Mouse (Mus musculus): ENCODE measurements at regions not wholly inside any gene's neighbourhood (a gene's known extent, or its start where the extent isn't known, plus 50 kb on each side); places are given as distances from the start of the nearest gene placed in this dataset.

DNA sequence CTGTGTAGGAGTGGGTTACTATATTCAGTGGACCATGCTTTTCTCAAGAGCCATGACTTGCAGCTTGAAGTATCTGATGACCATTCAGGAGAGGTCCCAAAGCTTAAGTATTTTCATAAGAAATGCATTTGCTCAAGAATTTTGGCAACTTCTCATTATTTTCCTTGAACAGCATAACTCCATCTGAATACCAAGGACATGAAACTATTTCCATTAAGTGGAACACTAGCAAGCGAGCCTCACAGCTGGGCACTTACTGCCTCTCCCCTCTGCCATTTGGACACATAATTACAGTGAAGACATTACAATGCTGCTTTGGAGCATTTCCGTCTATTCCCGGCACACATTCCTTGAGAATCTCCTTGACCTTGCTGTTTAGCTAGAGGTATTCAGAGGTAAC, 160.6 kb downstream of the Snx13 start:
- no peak for TF ChIP-seq CTCF (conservative IDR thresholded peaks at IDR 0.05; ENCODE audit: insufficient read depth, insufficient read length, low read depth, low read length)
- TF ChIP-seq POLR2A (IDR thresholded peaks at IDR 0.05; ENCODE audit: low read depth, low read length): no peak
- H3K4me1 ChIP-seq (ENCODE audit: control insufficient read depth, insufficient read depth, low read length): no peaks in the 10 kb centered on the region
- no peak for DNase-seq
- no peaks in the 10 kb centered on the region for H3K36me3 ChIP-seq (ENCODE audit: control insufficient read depth, insufficient read depth, low read length)
- no peaks in the 10 kb centered on the region for H3K27me3 ChIP-seq (replicated peaks; ENCODE audit: control insufficient read depth, insufficient read depth, low read length)
- H3K4me3 ChIP-seq (ENCODE audit: insufficient read depth, low read depth, low read length): no peak overlapping the region
- no peak overlapping the region for H3K27ac ChIP-seq (ENCODE audit: insufficient read depth, low read depth, low read length)
- WGBS: 74% methylated on average over 3 of the region's 3 CpGs

GRCm38 (mm10) chr12:35203398-35203797, 156.4 kb downstream of the Snx13 start:
- Histone ChIP-seq H3K27me3 (replicated peaks; ENCODE audit: control insufficient read depth, insufficient read depth, low read length) (no peaks in the 10 kb centered on the region), H3K4me1 (ENCODE audit: control insufficient read depth, insufficient read depth, low read length) (no peaks in the 10 kb centered on the region), H3K4me3 (ENCODE audit: insufficient read depth, low read depth, low read length) (no peak overlapping the region), H3K36me3 (ENCODE audit: control insufficient read depth, insufficient read depth, low read length) (no peaks in the 10 kb centered on the region), H3K27ac (ENCODE audit: insufficient read depth, low read depth, low read length) (no peak overlapping the region)
- 63% methylated on average over 1 of the region's 1 CpGs for WGBS
- no peak for DNase-seq
- TF ChIP-seq CTCF (conservative IDR thresholded peaks at IDR 0.05; ENCODE audit: insufficient read depth, insufficient read length, low read depth, low read length) (no peak), POLR2A (IDR thresholded peaks at IDR 0.05; ENCODE audit: low read depth, low read length) (no peak)

DNA sequence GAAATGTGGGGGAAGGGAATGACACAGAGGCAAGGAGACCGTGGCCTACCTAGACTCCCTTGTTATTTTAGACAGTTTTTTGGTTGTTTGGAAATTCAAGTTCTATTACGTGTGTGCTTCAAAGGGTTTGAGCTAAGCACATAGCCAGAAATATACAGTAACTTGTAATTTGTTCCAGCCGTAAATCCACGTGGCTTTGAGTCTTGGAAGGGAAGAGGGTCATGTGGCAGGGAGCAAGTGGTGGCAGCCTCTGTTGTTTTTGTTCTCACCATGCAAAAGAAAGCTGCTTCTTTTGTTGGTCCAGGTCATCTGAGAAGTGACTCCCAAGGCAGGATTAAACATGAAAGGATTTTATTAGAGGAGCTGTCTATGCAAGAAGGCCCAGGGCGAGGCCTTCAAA, 153.1 kb downstream of the Snx13 start:
- DNase-seq: no peak
- Histone ChIP-seq H3K4me1 (ENCODE audit: control insufficient read depth, insufficient read depth, low read length) (no peaks in the 10 kb centered on the region), H3K27me3 (replicated peaks; ENCODE audit: control insufficient read depth, insufficient read depth, low read length) (no peaks in the 10 kb centered on the region), H3K36me3 (ENCODE audit: control insufficient read depth, insufficient read depth, low read length) (no peaks in the 10 kb centered on the region), H3K4me3 (ENCODE audit: insufficient read depth, low read depth, low read length) (no peak overlapping the region), H3K27ac (ENCODE audit: insufficient read depth, low read depth, low read length) (no peak overlapping the region)
- TF ChIP-seq POLR2A (IDR thresholded peaks at IDR 0.05; ENCODE audit: low read depth, low read length): no peak
- no peak for TF ChIP-seq CTCF (conservative IDR thresholded peaks at IDR 0.05; ENCODE audit: insufficient read depth, insufficient read length, low read depth, low read length)
- WGBS: 69% methylated on average over 5 of the region's 5 CpGs
